Mouse (Mus musculus) bone marrow, adult 2 months (tissue): Measurements from ENCODE around the gene Kansl3. TPM values are rescaled to one million over a fixed set of nuclear protein-coding genes. Genes with fewer than 3 reads are reported as not detected.

Experiments used
- H3K27ac ChIP-seq: fragments of 200-500 bp; 2 replicates; pipeline ENCODE4 v1.5.1; 2012; ENCODE audit warnings: low read depth, mild to moderate bottlenecking, control low read depth, inconsistent platforms, low read length; ENCODE audit not compliant: control insufficient read depth, poor library complexity, insufficient read depth
- H3K4me1 ChIP-seq: fragments of 200-500 bp; 2 replicates; pipeline ENCODE4 v1.6.1; 2011; ENCODE audit warnings: low read length; ENCODE audit not compliant: control insufficient read depth, insufficient read depth
- H3K4me3 ChIP-seq: fragments of 200-500 bp; replicated peaks from 2 replicates; pipeline ENCODE3; 2011; ENCODE audit warnings: mild to moderate bottlenecking, low read depth, low read length, control low read depth; ENCODE audit not compliant: control insufficient read depth
- CTCF ChIP-seq: fragments of 200-500 bp; IDR thresholded peaks from 2 replicates; pipeline ENCODE4 v1.5.1; 2011; ENCODE audit warnings: low read length, control low read depth; ENCODE audit not compliant: control insufficient read depth, insufficient read depth
- POLR2A ChIP-seq: fragments of 200-500 bp; IDR thresholded peaks from 2 replicates; pipeline ENCODE4 v1.6.1; 2011; ENCODE audit warnings: low read depth, mild to moderate bottlenecking, control low read depth, low read length, borderline replicate concordance; ENCODE audit not compliant: control insufficient read depth
- WGBS: fragments of 180-500 bp; shearing (Covaris S2); methylation state at CpG from one replicate; pipeline ENCODE4 v1.1.7; 2018; 5-methylcytosine and 5-hydroxymethylcytosine counted together
- polyA plus RNA-seq: library from polyadenylated mRNA; stranded (reverse); fragments of >200 nt; gene quantifications from 2 replicates; pipeline ENCODE4 v1.2.4, GENCODE M21; 2011; ENCODE audit warnings: low replicate concordance; ENCODE audit not compliant: missing spikeins, insufficient read depth, insufficient read length

Gene Kansl3
- polyA plus RNA-seq, 1 experiment = 27.8 TPM

DNA sequence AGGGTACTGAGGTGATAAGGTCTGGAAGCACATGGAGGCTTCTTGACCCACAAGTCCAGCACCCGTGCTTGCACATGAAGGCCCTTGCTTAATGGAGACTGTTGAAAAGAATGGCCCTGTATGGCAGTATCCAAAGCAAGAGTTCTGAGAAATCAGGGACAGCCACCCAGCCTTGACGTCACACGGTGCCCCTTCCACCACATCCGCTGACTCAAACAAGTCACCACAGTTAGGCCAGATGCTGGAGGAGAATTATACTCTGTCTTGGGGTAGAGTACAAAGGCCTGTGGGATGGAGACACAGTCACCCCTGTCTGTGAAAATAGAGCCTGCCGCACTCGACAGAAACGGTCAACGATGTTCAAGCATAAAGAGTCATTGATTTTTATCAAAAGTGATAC, 75.5 kb downstream of the Kansl3 start:
- TF ChIP-seq CTCF (no peak), POLR2A (no peak)
- 85% methylated on average over 8 of the region's 8 CpGs for WGBS

More for the DNA sequence above, 75.5 kb downstream of the Kansl3 start:
- Histone ChIP-seq H3K27ac (no peak overlapping the region), H3K4me1 (peaks cover 12% of the 10 kb centered on the region), H3K4me3 (no peak overlapping the region)

Other genes starting within 250 kb of the Kansl3 start
- gene Uggt1, start 124.5 kb downstream of the Kansl3 start, polyA plus RNA-seq = 14.8 and 33.9 TPM in 2 replicates
- gene Neurl3, start 94.5 kb downstream of the Kansl3 start, polyA plus RNA-seq = 33.7 and 62.7 TPM in 2 replicates
- 14.3 and 36.7 TPM in 2 replicates for gene Arid5a, start 61.4 kb downstream of the Kansl3 start, polyA plus RNA-seq
- not detected in 2 replicates for gene Fer1l5, start 3.1 kb upstream of the Kansl3 start, polyA plus RNA-seq
- gene Lman2l, start 76.1 kb upstream of the Kansl3 start, polyA plus RNA-seq = 13.4 and 34.0 TPM in 2 replicates
- 2.3 and 4.2 TPM in 2 replicates for gene Cnnm4, start 102.4 kb upstream of the Kansl3 start, polyA plus RNA-seq
- 3.9 and 10.9 TPM in 2 replicates for gene Cnnm3, start 142.7 kb upstream of the Kansl3 start, polyA plus RNA-seq
- gene Ankrd23, start 167.7 kb upstream of the Kansl3 start, polyA plus RNA-seq = 4.4 and 18.0 TPM in 2 replicates
- 5.7 TPM in 1 of 2 replicates, not detected in the other for gene Gm42417, start 170.2 kb upstream of the Kansl3 start, polyA plus RNA-seq
- gene Ankrd39, start 178.3 kb upstream of the Kansl3 start, polyA plus RNA-seq = 2.2 and 3.5 TPM in 2 replicates
- gene Sema4c, start 189.2 kb upstream of the Kansl3 start, polyA plus RNA-seq = 2.4 and 4.8 TPM in 2 replicates